Mouse (Mus musculus) liver, adult (tissue): Measurements from ENCODE around the gene Tmem171.

ENCODE experiments used
- GATA4 ChIP-seq: IDR thresholded peaks from 2 replicates; pipeline ENCODE4 v1.6.1; 2014; ENCODE audit warnings: mild to moderate bottlenecking, low read length; ENCODE audit not compliant: insufficient replicate concordance

The Tmem171 gene

GRCm38 (mm10) chr13:98699982-98700540 is 5.4 kb upstream of the Tmem171 start:
- TF ChIP-seq GATA4, result no peak

GRCm38 (mm10) chr13:98699051-98699744 is 4.6 kb upstream of the Tmem171 start:
- TF ChIP-seq GATA4, result no peak

GRCm38 (mm10) chr13:98696716-98697115 is 2.1 kb upstream of the Tmem171 start:
- no peak for TF ChIP-seq GATA4

- no peak for TF ChIP-seq GATA4
Observed at GRCm38 (mm10) chr13:98695546-98695945, 912 bp upstream of the Tmem171 start.

GRCm38 (mm10) chr13:98693316-98693715 is 1.3 kb downstream of the Tmem171 start:
- no peak for TF ChIP-seq GATA4

GRCm38 (mm10) chr13:98691956-98692515 is 2.6 kb downstream of the Tmem171 start:
- TF ChIP-seq GATA4, result no peak

GRCm38 (mm10) chr13:98690886-98691285 is 3.7 kb downstream of the Tmem171 start:
- no peak for TF ChIP-seq GATA4

GRCm38 (mm10) chr13:98689605-98690290 is 4.9 kb downstream of the Tmem171 start:
- TF ChIP-seq GATA4, result no peak

- no peak for TF ChIP-seq GATA4
Observed at GRCm38 (mm10) chr13:98687931-98688330, 6.7 kb downstream of the Tmem171 start.

GRCm38 (mm10) chr13:98684144-98684900 is 10.3 kb downstream of the Tmem171 start:
- no peak for TF ChIP-seq GATA4

GRCm38 (mm10) chr13:98683412-98683811 is 11.2 kb downstream of the Tmem171 start:
- TF ChIP-seq GATA4, result no peak

GRCm38 (mm10) chr13:98680470-98681060 is 14.1 kb downstream of the Tmem171 start:
- no peak for TF ChIP-seq GATA4

- no peak for TF ChIP-seq GATA4
Observed at GRCm38 (mm10) chr13:98679631-98680041, 15.0 kb downstream of the Tmem171 start.

- TF ChIP-seq GATA4, result no peak
Observed at GRCm38 (mm10) chr13:98679230-98679629, 15.4 kb downstream of the Tmem171 start.

- no peak for TF ChIP-seq GATA4
Observed at GRCm38 (mm10) chr13:98673922-98674321, 20.7 kb downstream of the Tmem171 start.
